Mouse (Mus musculus) lung, adult 2 months (tissue): ENCODE data around the gene Btg4.

Experiments used
- CTCF ChIP-seq: fragments of 200-500 bp; IDR thresholded peaks from 2 replicates; pipeline ENCODE4 v1.5.1; 2011; ENCODE audit warnings: mild to moderate bottlenecking, low read length, control low read depth; ENCODE audit not compliant: insufficient read depth
- POLR2A ChIP-seq: fragments of 200-500 bp; IDR thresholded peaks from 2 replicates; pipeline ENCODE4 v1.6.1; 2011; ENCODE audit warnings: low read depth, mild to moderate bottlenecking, control low read depth, low read length, borderline replicate concordance; ENCODE audit errors: extremely low read depth

- no peak for TF ChIP-seq CTCF
- no peak for TF ChIP-seq POLR2A
Measured at GRCm38 (mm10) chr9:51041491-51041980, 19.2 kb upstream of the Btg4 start.
